Mouse (Mus musculus) gastrocnemius, postnatal 36 days (tissue): ENCODE measurements around the gene Ryr2. TPM values are rescaled to one million over a fixed set of nuclear protein-coding genes. Genes with fewer than 3 reads are reported as not detected.
A peak's percentile ranks its signal among the peaks of the same experiment; 100 is the strongest.
"Not testable (repeated sequence)": the region's sequence is repeated elsewhere in the genome, so short reads cannot be mapped to it uniquely, and the experiment has no call there.

Experiments used
- DNase-seq, 2 experiments: peaks; one replicate each; pipeline ENCODE4 v3.0.0; 2022
- intact Hi-C: fragments of 180-260 bp; cut with DNase I; formaldehyde crosslinking; loops from one replicate; pipeline ENCODE4 v1.15.1; 2025
- long read RNA-seq, 2 experiments: library from polyadenylated mRNA; stranded (forward); transcript quantifications; one replicate each; pipeline ENCODE4 v2.0.0; 2021
- total RNA-seq, 2 experiments: library from RNA; stranded (reverse); gene quantifications; 2 replicates each; pipeline ENCODE4 v1.2.3; 2021

Ryr2 gene
- total RNA-seq, result under 1 TPM; 0.10 to 0.12 TPM
- long read RNA-seq, experiment 1, result 0 reads
- long read RNA-seq, experiment 2, result 0 reads

DNA sequence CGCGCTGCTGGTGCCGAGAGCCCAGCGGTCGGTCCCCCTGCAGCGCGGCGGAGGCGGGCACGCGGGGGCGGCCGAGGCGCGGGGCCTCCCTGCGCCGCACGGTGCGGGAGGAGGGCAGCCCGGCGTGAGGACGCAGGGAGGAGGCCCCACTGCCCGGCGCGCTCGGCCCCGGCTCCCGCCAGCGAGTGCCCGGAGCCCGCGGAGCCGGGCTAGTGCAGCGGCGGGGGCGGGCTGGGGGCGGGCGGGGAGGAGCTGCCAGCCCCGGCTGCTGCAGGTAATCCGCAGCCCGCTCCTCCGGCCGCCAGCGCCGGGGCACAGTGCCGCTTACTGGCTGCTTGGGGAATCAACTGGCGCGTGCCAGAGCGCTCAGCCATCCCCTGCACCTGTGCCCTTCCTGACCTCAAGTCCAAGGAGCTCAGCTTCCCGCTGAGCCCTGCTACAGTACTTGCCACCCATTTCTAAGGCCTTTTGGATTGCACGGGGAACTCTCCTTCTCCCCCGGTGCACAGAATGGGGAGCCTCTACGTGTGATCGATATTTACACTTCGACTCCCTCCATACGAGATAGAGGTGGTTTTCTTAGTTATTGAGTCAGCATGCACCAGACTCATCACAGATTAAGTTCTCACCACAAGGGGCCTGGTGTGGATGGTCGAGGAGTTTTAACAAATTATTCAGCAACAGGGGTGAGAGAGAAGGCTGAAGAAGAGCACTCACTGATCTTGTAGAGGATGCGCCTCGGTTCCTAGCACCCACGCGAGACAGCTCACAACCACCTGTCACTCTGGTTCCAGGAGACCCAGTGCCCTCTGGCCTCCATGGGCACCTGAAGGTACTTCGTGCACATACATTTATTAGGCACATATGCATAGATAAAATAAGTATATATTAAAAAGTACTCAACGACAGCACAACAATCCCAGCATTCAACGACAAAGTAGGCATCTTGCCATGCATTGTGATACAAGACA is at the start of gene Ryr2:
Gene Ryr2, minus strand, starts transcription at position 284 of the 971 bp plus-strand sequence.
- intact Hi-C loops, result loop anchor here (2.0 to 10.0 kb wide), 2 partner anchors 50 to 342 kb away; no protein-coding TSS in a partner anchor
- DNase-seq, result no peak

DNA sequence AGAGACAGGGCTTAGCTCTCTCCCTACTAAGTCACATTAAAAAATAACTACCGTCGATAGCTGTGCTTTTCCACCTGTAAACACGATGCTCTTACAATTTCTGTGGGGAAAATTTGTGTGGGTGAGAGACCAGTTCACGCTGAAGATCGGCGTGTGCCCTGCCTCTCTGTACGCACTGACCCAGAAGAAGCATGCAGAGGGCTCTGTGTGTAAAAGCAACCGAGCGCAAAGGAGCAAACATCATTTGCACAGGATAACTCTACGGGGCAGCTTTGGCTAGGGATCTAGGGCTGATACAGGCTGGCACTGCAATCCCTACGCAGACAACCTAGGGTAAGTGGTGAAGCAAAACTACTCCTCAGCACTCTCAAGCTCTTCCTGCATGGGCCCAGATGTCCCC is 47.2 kb upstream of the Ryr2 start:
- intact Hi-C loops, result no loop called here
- DNase-seq, result no peak

DNA sequence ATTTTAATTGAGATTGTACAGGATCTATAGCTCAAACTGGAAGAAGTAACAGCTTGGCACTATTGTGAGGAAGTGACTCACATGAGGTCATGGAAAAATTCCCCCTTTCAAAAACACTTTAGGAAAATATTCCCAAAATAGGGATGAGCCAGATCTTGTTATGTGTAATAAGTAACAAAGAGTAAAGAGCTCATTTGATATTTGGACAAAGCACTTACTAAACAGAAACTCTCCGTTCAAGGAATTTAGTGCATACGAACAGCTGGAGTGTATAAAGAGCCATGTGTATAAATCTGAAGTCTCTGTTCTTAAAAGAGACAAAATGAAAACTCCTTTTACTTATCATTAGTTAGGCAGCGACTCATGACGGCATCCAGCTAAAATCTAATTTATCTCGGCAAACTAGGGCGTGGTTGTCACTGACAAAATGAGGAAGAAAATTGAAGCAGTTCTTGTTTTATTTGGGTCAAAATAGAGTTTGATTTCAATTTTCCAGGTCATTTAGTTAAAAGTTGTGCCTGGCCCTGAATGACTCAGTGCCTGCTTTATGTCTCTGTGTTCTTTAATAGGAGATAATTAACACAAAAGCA is 40.3 kb upstream of the Ryr2 start:
- DNase-seq, result no peak
- intact Hi-C loops, result no loop called here

DNA sequence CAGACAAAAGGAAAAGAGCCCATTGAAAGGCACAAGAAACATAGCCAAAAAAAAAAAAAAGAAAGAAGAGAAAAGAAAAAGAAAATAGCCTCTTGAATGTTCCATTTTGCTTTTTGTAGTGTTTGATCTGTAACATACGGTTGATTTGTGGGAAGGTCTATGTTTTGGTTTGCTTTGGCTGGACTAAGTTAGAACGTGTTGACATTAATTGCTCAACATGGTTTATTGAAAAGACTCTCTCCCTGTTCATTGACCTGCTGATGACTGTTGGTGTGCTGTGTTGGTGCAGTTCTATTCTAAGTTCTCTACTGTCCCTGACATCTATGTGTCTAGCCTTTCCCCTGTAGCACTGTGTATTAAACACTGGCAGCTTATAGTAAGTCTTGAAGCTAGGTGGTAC is 39.7 kb upstream of the Ryr2 start:
- intact Hi-C loops, result no loop called here

DNA sequence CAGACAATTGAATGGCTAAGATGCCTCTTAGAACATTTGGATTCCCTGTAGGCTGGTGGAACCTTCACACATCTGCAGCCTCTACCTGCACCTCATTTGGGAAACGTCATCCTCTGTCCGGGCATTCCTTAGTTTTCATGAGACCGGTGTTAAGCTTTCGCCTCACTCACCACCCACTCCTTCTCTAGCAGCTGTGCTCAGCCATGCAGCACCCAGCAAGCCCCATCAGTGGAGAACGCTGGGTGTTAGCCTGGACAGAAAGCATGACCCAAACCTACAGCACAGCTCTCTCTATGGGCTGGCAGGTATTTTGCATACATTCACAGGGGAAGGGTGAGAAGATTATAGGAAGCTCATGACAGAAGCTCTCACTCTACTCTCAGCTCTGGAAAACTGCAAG is 36.6 kb upstream of the Ryr2 start:
- intact Hi-C loops, result no loop called here
- DNase-seq, result no peak

More for the DNA sequence above, 39.7 kb upstream of the Ryr2 start:
- DNase-seq, result no peak

DNA sequence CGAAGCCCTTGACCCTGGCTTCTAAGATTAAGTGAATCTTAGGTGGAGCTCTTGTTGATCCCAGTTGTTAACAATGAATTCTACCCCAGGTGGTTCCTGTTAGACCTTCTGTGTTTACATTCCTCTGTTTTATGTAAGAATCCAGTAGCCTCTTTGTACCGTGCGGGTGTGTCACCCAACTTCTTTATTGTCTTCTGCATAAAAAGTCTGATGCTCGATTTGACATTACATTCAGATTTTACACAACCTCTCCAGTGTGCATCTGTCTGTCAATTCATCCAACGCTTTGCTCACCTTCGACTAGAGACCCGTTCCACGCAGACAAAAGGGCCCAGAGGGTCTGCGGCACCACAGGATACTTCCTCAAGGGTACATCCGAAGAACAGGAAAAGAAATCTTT is 29.7 kb upstream of the Ryr2 start:
- DNase-seq, intact Hi-C loops: not testable (repeated sequence)

DNA sequence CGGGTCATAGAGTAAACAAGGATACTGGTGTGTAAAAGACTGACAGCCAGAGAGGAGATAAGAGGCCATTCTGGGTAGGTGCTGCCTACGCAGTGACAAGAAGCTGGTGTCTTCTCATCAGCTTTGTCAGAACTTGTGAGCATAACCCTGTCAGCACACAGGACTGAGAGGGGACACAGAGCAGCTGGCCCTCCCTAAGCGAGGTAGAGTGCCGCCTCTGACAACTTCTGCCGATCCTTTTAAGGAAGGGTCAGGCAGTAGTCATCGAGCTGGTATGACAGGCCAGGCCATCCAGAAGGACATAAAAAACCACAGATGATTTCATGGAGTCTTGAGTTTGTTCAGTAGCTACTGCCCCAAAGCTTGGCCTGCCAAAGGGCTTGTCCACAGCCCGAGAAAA is 26.8 kb upstream of the Ryr2 start:
- intact Hi-C loops, result no loop called here
- no peak for DNase-seq

DNA sequence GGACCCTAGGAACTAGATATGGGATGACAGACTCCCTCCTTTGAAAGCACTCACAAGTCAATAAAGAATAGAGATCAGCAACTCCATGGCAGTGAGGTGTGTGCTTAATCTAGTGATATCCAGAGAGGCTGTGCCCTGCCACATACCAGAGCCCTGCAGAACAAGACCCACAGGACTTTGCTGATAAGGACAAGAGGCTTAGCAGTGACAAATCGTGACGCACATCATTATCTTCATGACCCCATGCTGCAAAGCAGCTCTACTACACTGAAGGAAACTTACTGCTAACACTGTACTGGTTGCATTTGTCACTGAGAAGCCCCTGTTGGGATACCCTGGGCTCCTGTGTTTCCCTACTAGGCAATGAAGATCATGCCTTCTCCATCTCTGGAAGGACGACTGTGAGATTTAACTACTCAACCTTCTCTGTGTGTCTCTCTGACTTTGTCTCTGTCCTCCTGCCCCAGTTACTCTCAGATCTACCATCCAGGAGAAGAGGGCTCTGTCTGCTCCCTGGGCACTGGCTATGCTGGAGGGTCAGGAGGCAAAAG is 25.5 kb upstream of the Ryr2 start:
- no peak for DNase-seq
- intact Hi-C loops, result no loop called here

DNA sequence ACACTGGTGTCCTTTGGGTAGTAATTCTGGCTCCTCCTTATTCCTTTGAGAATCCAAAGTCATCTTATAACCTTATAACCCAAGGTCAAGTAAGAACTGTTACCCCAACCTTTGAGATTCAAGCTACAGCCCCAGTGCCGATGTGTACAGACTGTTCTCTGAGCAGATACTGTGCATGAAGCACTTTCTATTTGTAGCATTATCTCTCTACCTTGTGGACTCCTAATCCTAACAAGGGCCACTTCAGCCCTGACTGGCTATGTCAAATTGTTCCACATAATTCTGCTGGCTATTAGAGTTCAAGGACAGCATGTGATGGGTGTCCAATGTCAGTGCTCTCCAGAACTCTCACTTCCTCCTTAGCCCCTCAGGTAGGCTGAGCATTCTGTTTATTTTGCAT is 22.4 kb upstream of the Ryr2 start:
- intact Hi-C loops, result no loop called here

DNA sequence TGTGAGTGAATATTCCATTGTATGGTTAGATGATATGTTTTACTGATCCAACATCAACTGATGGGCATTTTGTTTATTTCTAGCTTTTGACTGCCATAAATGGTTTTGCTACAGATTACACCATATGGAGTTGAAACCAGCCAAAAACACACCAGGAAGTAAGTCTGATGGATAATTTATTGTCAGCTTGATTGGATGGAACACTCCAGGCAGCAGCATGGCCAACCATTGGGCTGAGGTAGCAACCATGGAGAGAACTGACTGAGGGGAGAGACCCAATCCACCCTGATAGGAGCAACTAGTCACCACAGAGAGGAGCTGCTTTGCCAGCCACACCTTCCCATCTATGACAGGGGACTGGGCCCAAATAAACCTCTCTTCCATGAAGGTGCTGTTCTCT is 19.4 kb upstream of the Ryr2 start:
- DNase-seq, result no peak
- intact Hi-C loops, result no loop called here

More for the DNA sequence above, 22.4 kb upstream of the Ryr2 start:
- DNase-seq, result no peak

DNA sequence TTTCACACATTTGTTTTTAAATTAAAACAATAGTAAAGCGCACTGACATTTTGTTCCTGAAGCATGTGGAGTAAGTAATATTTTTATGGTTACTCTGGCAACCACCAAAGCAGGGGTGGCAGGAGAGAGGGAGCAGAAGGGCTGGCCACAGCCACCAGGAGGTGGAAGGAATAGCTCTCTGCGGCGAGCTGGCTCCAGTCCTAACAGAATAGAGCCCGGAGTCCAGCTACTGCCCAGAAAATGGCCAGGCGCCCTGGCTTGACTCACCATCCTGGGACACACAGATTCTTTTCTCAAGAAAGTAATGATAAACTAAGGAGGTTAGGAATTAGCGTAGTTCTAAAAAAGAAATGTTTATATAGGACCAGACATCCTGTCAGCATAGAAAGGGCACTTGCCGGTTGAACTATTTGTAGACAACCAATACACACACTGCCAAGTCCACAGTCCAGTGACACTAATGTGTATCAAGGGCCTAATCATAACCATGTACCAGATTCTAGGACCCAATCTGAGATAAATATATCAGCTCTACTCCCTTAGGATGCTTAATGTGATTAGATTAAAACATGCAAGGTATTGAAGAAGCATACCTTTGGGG is 18.3 kb upstream of the Ryr2 start:
- intact Hi-C loops, result no loop called here
- peak; percentile 27 to 31 for DNase-seq

DNA sequence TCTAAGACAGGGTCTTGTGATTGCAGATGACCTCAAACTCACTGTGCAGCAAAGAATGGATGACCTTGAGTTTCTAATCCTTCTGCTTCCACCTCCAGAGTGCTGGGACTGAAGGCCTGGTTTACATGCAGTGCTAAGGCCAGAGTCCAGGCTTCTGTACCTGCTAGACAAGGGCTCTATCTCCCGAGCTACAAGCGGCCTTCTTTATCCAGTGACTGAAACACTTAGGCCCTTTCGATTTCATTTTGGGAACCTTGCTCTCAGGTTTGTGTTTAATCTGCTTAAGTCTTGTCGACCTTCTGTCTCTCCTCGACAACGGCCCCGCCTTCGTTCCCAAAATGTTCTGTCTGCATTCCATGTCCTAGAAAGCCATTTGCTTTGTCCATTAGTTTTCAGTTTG is 8.8 kb upstream of the Ryr2 start:
- intact Hi-C loops, result no loop called here
- no peak for DNase-seq

DNA sequence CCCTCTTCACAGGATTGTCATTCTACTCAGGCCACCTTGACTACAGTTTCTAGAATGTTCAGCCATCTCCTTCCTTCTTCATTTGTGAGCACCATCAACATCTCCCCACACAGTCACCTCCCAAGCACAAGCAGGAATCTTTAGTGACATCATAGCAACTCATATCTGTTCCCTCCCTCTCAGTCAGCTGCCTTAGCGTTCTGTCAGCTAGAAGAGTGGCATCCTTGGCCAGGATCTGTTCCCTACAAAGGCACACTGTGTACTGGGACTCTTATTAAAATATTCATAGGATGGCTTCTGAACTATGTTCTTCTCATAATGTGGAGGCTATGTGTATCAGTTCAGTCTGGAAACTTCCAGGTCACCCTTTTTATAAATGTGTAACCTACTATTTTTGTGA is 8.1 kb upstream of the Ryr2 start:
- intact Hi-C loops, result no loop called here
- no peak for DNase-seq

DNA sequence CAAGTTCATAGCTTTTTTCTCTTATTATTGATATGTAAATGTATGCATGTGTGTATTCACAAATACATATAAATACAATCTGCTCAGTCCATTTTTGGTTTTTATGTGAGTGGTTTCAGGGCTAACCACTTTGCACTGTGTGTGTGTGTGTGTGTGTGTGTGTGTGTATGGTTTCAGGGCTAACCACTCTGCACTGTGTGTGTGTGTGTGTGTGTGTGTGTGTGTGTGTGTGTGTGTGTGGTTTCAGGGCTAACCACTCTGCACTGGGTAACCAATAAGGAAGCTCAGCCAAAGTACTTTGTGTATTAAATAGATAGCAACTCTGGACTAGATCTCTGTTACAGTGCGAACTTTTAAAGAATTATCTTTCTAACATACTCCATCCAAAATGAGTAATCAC is 2.2 kb upstream of the Ryr2 start:
- intact Hi-C loops, result loop anchor here (10.0 kb wide), 1 partner anchor 344 kb away; no protein-coding TSS in a partner anchor
- no peak for DNase-seq

DNA sequence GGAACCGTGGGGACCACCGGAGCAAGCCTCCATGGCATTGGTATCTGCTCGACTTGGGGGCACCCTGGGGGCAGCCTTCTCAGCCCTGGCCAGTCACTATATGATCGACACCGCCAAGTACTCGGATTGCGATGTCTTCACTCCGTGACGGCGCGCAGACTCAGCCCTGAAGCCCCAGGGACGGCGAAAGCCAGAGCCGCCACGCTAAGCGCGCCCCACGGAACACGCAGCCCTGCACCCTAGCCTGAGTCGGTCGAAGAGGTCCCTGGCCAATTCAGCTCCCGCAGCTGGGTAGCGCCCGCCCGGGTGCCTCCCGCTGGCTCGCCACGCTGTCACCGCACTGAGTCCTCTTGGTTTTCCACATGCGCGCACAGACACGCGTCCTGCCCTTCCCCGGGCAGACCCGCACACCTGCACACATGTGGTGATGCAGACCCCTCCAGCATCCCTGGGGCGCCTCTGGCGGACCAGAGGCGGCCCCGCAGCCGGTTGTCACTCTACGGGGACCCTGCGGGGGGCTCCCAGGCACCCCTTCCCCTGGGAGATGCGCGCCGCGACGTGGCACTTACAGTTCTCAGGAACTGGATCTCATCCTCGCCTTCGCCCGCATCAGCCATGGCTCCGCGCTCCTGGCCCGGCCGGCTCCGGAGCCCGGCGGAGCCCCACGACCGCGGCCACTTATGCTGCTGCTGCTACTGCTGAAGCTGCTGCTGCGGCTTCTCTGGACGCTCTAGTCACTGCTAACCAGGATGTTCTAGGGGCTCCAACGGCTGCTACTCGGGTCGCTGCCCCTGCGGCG is 716 bp downstream of the Ryr2 start:
- intact Hi-C loops, result loop anchor here (2.0 to 10.0 kb wide), 2 partner anchors 49 to 341 kb away; no protein-coding TSS in a partner anchor
- no peak for DNase-seq

DNA sequence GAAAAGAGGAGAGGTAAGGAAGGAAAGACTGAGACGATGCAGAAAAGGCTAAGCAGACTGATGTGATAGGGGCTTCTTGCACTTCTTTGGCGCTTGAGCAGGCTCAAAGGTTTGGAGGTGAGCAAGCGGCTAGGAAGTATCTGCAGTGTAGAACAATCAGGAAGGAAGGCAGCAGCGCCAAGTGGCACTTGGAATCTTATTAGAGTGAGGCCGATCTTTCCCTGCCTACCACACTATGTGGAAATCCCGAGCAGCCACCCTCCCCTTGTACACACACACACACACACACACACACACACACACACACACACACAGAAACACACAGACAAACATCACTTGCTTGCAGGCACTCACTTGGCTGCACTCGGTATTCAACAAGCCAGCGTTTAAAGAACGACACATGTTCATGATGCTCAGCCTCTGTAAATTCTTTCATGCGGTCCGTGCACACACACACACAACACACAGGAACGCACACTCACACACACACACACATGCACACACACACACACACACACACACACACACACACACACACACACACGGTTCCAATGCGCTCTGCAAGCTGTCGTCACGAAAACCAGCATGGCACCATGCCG is 1.4 kb downstream of the Ryr2 start:
- no peak for DNase-seq
- intact Hi-C loops, result loop anchor here (10.0 kb wide), 1 partner anchor 341 kb away; no protein-coding TSS in a partner anchor

DNA sequence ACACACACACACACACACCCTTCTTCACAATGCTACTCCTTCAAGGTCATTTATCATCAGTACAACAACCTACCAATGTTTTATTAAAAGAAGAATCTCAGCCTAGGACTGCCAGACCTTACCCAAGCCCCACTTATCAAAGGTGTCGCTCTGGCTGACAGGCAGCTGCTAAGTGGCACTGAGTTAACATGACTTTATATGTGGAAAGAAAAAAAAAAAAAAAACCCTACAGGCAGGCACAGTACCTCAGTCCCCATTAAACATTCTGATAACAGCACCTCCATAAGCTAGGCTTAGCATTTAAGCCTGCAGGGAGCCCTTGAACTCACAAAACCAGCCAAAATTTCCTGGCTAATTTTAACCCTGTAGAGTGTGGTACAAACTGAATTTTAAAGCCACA is 2.4 kb downstream of the Ryr2 start:
- DNase-seq, result no peak
- intact Hi-C loops, result loop anchor here (10.0 kb wide), 1 partner anchor 340 kb away; no protein-coding TSS in a partner anchor

DNA sequence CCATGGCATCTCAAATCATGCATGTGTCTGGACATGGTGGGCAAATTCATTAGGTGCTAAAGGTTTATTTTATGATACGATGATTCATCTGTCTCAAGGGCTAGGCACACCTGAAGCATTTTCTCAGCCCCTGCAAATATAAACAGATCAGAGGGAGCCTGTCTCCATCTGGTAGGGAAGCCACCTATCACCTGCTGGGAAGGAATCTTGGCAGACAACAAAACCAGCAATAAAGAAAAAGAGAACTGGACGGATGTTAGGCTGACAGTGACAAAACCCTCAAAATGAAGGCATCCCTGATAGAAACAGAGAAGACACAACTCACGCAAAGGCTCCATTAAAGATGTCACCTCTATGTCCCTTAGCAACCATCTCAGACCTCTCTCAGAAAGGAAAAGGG is 3.7 kb downstream of the Ryr2 start:
- intact Hi-C loops, result loop anchor here (10.0 kb wide), 1 partner anchor 338 kb away; no protein-coding TSS in a partner anchor
- DNase-seq, result no peak

DNA sequence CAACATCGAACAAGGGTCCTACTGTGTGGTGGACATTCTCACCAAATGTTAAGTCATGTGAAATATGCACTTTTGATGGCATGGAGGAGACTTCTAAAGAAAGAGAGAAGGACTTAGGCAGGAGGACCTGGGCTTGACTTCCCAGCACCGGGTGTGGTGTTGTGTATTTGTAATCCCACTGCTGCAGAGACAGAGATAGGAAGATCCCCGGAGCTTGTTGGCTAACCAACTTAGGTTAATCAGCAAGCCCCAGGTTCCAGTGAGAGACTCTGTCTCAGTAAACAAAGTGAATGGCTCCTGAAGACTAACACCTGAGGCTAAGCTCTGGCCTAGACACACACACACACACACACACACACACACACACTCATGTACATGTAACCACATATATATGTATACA is 7.3 kb downstream of the Ryr2 start:
- DNase-seq, result no peak
- intact Hi-C loops, result no loop called here

DNA sequence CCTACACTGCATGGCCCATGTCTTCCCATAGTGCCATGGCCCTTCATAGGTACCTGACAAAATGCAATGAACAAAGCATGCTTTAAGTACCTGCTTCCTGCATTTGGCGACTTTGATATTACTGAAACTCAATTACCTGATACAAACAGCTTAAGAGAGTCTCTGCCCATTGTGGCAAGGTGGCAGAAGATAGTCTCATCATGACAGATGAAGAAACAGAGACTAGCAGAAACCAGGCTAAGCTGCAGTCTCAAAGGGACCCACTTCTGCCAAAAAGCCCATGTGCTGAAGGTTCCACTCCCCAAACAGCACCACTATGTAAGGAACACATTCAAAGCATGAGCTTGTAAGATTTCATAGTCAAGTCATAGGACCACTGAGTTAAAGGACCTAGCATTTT is 7.8 kb downstream of the Ryr2 start:
- intact Hi-C loops, result no loop called here
- no peak for DNase-seq
